Mouse (Mus musculus) liver, adult (tissue): ENCODE measurements around the gene Lhx6.

Experiments used
- GATA4 ChIP-seq: IDR thresholded peaks from 2 replicates; pipeline ENCODE4 v1.6.1; 2014; ENCODE audit warnings: mild to moderate bottlenecking, low read length; ENCODE audit not compliant: insufficient replicate concordance

Lhx6 gene

DNA sequence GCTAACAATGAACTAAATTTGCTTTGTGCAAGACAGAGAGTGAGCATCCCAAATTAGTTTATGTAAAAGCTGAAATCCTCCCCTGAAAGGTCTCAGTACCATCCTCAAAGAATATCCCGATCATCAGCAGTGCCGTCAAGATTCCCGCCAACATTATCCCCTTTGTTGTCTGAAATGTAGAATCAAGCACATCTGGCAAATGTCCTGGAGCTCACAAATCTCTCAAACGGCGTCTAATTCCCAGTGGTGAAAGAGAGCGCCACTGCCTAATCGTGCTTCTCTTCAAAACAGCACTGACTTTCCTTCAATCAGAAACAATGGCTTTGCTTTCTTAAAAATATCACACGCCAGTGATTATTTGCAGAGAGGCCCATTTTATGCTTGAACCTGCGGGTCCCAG is 38.1 kb downstream of the Lhx6 start:
- TF ChIP-seq GATA4: no peak

DNA sequence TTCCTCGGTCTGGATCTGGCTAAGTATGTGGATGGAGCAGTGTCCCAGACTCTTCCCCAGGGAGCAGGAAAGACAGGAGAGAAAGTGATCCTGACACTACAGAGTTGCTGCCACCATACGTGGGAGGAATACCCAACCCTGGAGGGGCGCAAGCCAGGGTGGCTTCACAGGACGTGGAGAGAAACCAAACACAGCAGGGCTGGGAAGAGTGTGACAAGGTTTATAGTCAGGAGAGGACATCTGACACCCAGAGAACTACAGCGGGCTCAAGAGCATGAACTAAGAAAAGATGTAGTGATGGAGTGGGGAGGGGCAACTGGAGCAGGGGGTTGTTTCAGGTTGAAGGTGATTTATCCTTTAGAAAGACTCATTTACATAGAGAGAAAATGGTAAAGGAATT is 43.8 kb downstream of the Lhx6 start:
- TF ChIP-seq GATA4: no peak

- no peak for TF ChIP-seq GATA4
These were observed 49.0 kb downstream of the Lhx6 start for GRCm38 (mm10) chr2:36056248-36056647.

- no peak for TF ChIP-seq GATA4
These were observed 52.0 kb downstream of the Lhx6 start for GRCm38 (mm10) chr2:36053249-36053648.

DNA sequence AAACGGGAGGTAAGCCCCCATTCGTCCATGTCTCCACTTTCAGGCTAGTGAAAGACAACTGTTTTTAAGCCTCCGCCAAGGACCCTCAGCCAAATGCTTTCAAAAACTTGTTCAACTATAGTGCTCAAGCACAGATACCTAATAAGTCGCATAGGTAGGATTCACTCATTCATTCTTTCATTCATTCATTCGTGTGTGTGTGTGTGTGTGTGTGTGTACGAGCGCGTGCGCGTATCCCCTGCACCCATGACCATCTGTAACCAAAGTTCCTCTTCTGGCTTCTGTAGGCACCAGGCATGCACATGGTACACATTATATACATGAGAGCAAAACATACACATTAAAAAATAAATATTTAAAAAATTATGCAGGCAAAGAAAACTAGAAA is 55.6 kb downstream of the Lhx6 start:
- no peak for TF ChIP-seq GATA4

GRCm38 (mm10) chr2:36048748-36049566 is 56.3 kb downstream of the Lhx6 start, which contains the start of the genes Ndufa8 and Morn5:
Gene Ndufa8, minus strand, starts transcription at chr2:36049406.
Gene Morn5, plus strand, starts transcription at chr2:36049458.
- TF ChIP-seq GATA4: no peak

- no peak for TF ChIP-seq GATA4
These were observed 57.0 kb downstream of the Lhx6 start for GRCm38 (mm10) chr2:36048164-36048563.

GRCm38 (mm10) chr2:36040872-36041271 is 64.3 kb downstream of the Lhx6 start:
- no peak for TF ChIP-seq GATA4

DNA sequence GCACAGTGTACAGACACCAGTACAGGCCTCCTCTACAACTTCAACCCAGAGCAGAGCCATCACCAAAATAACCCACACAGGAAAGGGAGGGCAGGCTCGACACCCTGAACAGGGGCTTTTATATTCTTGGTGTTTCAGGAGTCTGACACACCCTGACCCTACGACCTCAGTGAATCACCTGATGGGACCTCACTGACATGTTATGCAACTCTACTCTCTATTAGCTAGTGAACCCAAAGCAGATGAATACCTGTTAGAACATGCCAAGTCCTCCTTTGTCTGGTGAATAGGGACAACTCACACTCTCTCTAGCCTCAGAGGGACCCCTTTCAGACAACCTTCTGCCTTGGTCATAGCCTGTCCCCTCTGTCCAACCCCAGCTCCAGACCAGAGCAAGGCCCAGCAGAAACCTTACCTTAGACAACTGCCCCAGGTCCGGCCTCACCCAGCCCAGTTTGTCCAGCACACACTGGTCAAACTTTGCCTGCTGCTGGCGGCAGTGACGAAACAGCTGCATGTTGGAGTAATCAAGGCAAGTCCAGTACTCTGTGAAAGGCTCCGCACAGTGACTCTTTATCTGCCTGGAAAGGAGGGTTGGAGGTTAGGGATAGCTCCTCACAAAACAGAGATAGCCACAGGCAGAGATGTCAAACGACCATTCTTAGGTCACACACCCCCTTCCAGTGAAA is 65.8 kb downstream of the Lhx6 start:
- TF ChIP-seq GATA4: no peak

GRCm38 (mm10) chr2:36035413-36036081 is 69.7 kb downstream of the Lhx6 start:
- no peak; the same call in 1 of the 2 replicates for TF ChIP-seq GATA4

GRCm38 (mm10) chr2:36034898-36035297 is 70.3 kb downstream of the Lhx6 start:
- TF ChIP-seq GATA4: no peak

GRCm38 (mm10) chr2:36033966-36034365 is 71.2 kb downstream of the Lhx6 start:
- TF ChIP-seq GATA4: no peak

DNA sequence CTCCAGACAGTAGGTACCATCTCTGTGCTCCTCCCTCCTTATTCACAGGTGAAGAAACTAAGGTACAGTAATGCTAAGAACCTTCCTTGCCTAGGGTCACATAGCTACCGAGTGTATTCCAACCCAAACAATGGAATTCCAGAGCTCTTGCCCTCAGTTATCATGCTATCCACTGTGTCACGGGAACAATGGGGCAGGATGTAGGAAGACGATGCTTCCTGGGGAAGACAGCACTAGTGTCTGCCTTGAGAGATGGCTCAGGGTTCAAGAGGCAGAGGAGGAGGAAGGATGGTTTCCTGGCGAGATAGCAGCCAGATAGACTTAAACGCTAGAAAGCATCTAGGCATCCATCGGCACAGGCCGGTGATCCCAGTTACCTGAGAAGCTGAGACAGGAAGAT is 72.3 kb downstream of the Lhx6 start:
- TF ChIP-seq GATA4: peak; percentile 78; the same call in 1 of the 2 replicates
